Mouse (Mus musculus) embryonic facial prominence, embryonic 13.5 days (tissue): Measurements from ENCODE around the gene Tcte1. TPM values are rescaled to one million over a fixed set of nuclear protein-coding genes. Genes with fewer than 3 reads are reported as not detected.
A peak's percentile ranks its signal among the peaks of the same experiment; 100 is the strongest.

Experiments used
- ATAC-seq: fragments of 200-750 bp; cut with Nextera tagmentation; 2 replicates; pipeline ENCODE4 v1.8.0; 2017; ENCODE audit warnings: low read depth; ENCODE audit not compliant: insufficient number of reproducible peaks, insufficient read depth, low FRiP score, low TSS enrichment
- H3K27ac ChIP-seq: fragments of 300-500 bp; sonication (generic); 2 replicates; pipeline ENCODE4 v1.5.1; 2015; ENCODE audit warnings: moderate library complexity, mild to moderate bottlenecking, inconsistent platforms
- H3K27me3 ChIP-seq: fragments of 300-500 bp; sonication (generic); 2 replicates; pipeline ENCODE4 v1.6.1; 2015; ENCODE audit warnings: mild to moderate bottlenecking, inconsistent platforms
- H3K36me3 ChIP-seq: fragments of 300-500 bp; sonication (generic); 2 replicates; pipeline ENCODE4 v1.6.1; 2015; ENCODE audit warnings: mild to moderate bottlenecking, inconsistent platforms
- H3K4me1 ChIP-seq: fragments of 300-500 bp; sonication (generic); 2 replicates; pipeline ENCODE4 v1.6.1; 2015; ENCODE audit warnings: inconsistent platforms
- H3K4me2 ChIP-seq: fragments of 300-500 bp; sonication (generic); 2 replicates; pipeline ENCODE4 v1.6.1; 2015; ENCODE audit warnings: moderate library complexity, mild to moderate bottlenecking, inconsistent platforms
- H3K4me3 ChIP-seq: fragments of 300-500 bp; sonication (generic); 2 replicates; pipeline ENCODE4 v1.5.1; 2015; ENCODE audit warnings: mild to moderate bottlenecking, inconsistent platforms
- H3K9ac ChIP-seq: fragments of 300-500 bp; sonication (generic); 2 replicates; pipeline ENCODE4 v1.6.1; 2015; ENCODE audit warnings: mild to moderate bottlenecking, inconsistent platforms
- H3K9me3 ChIP-seq: fragments of 300-500 bp; sonication (generic); 2 replicates; pipeline ENCODE4 v1.6.1; 2016; ENCODE audit warnings: inconsistent platforms
- WGBS: fragments of 180-500 bp; shearing (Covaris S2); methylation state at CpG from one replicate; pipeline ENCODE4 v1.1.7; 2015; ENCODE audit warnings: mixed read lengths; 5-methylcytosine and 5-hydroxymethylcytosine counted together
- polyA plus RNA-seq: library from polyadenylated mRNA; unstranded; fragments of >200 nt; fragmentation: Nextera tagmentation; extraction: Ambion mirVana; gene quantifications from 2 replicates; pipeline ENCODE4 v1.2.1, GENCODE M21; 2015

Tcte1 gene
- polyA plus RNA-seq, 1 experiment from 2014 or later: 1.0 TPM

GRCm38 (mm10) chr17:45568990-45569389, 45.8 kb downstream of the Tcte1 start:
- Histone ChIP-seq H3K4me1 (peaks cover 49% of the 10 kb centered on the region), H3K9me3 (no peaks in the 10 kb centered on the region), H3K4me3 (no peak overlapping the region), H3K36me3 (peaks cover 70% of the 10 kb centered on the region), H3K27me3 (no peaks in the 10 kb centered on the region), H3K27ac (no peak overlapping the region), H3K9ac (no peak overlapping the region), H3K4me2 (no peak overlapping the region)
- WGBS: 83% methylated on average over 12 of the region's 12 CpGs
- ATAC-seq: no peak

DNA sequence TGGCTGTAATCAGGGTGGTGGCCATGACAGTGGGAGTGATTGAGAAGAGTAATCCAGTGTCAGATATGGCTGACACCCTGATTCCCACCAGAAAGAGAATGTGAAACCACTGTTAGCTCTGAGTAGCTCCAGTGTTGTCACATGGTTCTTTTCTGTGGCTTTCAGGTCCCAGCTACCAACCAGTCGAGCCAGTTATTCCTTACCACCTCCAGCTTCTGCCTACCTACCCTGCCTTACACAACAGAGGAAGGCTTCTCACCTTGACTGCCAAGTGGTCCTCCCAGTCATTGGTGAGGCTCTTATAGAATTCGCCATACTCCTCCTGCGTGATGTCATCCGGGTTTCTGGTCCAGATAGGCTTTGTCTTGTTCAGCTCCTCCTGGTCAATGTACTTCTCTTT, 46.8 kb downstream of the Tcte1 start:
- no peaks in the 10 kb centered on the region for H3K9me3 ChIP-seq
- H3K9ac ChIP-seq: peak overlapping the region; percentile 22; the same call in 1 of the 2 replicates
- no peak overlapping the region for H3K4me2 ChIP-seq
- peaks cover 69% of the 10 kb centered on the region for H3K36me3 ChIP-seq
- 81% methylated on average over 4 of the region's 4 CpGs for WGBS
- H3K4me1 ChIP-seq: peaks cover 51% of the 10 kb centered on the region
- H3K27me3 ChIP-seq: no peaks in the 10 kb centered on the region
- peak overlapping the region; percentile 3; the same call in 1 of the 2 replicates for H3K4me3 ChIP-seq
- no peak for ATAC-seq
- no peak overlapping the region for H3K27ac ChIP-seq

GRCm38 (mm10) chr17:45572103-45573086, 49.2 kb downstream of the Tcte1 start:
- Histone ChIP-seq H3K4me3 (peak overlapping the region; percentile 99), H3K9ac (peak overlapping the region; percentile 100), H3K27me3 (no peaks in the 10 kb centered on the region), H3K27ac (peak overlapping the region; percentile 98), H3K36me3 (peaks cover 46% of the 10 kb centered on the region), H3K9me3 (no peaks in the 10 kb centered on the region), H3K4me1 (peaks cover 30% of the 10 kb centered on the region), H3K4me2 (peak overlapping the region; percentile 82)
- ATAC-seq: peak; percentile 48
- under 1% methylated on average over 57 of the region's 57 CpGs for WGBS

DNA sequence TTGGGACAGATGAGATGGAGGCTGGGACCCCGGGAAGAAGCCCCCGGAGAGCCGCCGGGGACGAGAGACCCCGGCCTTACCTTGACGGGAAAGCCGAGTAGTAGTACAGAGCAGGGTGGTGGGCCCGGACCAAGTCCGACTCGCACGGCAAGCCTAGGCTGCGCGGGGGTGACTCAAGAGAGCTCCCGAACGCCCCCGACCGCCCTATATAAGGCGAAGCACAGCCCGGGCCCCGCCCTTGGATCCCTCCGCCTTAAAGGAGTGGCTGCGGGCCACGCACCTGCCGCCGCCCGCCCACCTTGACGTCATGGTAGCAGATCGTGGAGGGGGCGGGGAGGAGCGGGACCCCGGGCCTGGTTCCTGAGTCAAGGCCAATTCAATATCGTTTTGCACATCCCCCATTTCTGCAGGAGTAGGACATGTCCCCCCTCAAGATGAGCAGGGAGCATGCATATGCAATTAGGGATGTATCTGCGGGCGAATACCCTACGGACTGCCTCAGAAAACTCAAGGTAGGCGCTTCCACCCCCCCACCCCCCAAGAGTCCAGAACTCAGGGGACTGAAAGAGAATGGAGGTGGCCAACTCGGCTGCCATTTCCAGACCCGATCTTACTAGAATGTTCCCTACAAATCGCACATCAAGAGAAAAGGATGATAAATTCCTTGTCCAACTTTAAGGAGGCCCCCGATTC, 50.0 kb downstream of the Tcte1 start, which contains the start of gene Hsp90ab1:
TSS of gene Hsp90ab1 (minus strand) at position 185 of the 693 bp plus-strand sequence.
- no peaks in the 10 kb centered on the region for H3K27me3 ChIP-seq
- WGBS: under 1% methylated on average over 41 of the region's 41 CpGs
- H3K4me1 ChIP-seq: peaks cover 28% of the 10 kb centered on the region
- peak within 1 kb of the TSS; percentile 98 for H3K27ac ChIP-seq
- peak; percentile 85 for ATAC-seq
- H3K4me3 ChIP-seq: peak within 1 kb of the TSS; percentile 99
- peaks cover 37% of the 10 kb centered on the region for H3K36me3 ChIP-seq
- peak within 1 kb of the TSS; percentile 82 for H3K4me2 ChIP-seq
- peak within 1 kb of the TSS; percentile 100 for H3K9ac ChIP-seq
- no peaks in the 10 kb centered on the region for H3K9me3 ChIP-seq

DNA sequence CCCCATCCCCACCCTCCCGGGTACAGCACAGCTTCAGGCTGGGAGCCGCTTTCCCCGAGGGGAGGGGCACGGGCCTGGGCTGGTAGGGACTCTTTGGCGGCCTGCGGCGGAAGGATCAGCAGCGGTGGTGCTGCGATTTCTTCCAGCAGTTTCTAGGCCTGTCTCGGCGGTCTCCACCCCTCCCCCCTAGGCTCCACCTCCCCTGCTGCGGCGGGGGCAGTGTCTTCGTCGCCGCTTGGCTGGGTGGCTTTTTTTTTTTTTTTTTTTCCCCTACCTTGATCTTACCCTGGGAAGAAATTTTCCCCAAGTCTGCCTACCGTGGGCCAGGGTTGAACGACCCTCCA, 50.5 kb downstream of the Tcte1 start:
- Histone ChIP-seq H3K36me3 (peaks cover 32% of the 10 kb centered on the region), H3K27ac (peak overlapping the region; percentile 98), H3K4me1 (peaks cover 28% of the 10 kb centered on the region), H3K9ac (peak overlapping the region; percentile 100), H3K4me2 (peak overlapping the region; percentile 82), H3K9me3 (no peaks in the 10 kb centered on the region), H3K27me3 (no peaks in the 10 kb centered on the region), H3K4me3 (peak overlapping the region; percentile 99)
- peak; percentile 54 for ATAC-seq
- under 1% methylated on average over 18 of the region's 18 CpGs for WGBS

GRCm38 (mm10) chr17:45574129-45574761, 51.0 kb downstream of the Tcte1 start:
- H3K27me3 ChIP-seq: no peaks in the 10 kb centered on the region
- no peaks in the 10 kb centered on the region for H3K9me3 ChIP-seq
- peak; percentile 39 for ATAC-seq
- WGBS: 3% methylated on average over 17 of the region's 17 CpGs
- peak overlapping the region; percentile 100 for H3K9ac ChIP-seq
- peak overlapping the region; percentile 82 for H3K4me2 ChIP-seq
- H3K36me3 ChIP-seq: peaks cover 27% of the 10 kb centered on the region
- H3K4me1 ChIP-seq: peaks cover 28% of the 10 kb centered on the region
- peak overlapping the region; percentile 98 for H3K27ac ChIP-seq
- H3K4me3 ChIP-seq: peak overlapping the region; percentile 99

DNA sequence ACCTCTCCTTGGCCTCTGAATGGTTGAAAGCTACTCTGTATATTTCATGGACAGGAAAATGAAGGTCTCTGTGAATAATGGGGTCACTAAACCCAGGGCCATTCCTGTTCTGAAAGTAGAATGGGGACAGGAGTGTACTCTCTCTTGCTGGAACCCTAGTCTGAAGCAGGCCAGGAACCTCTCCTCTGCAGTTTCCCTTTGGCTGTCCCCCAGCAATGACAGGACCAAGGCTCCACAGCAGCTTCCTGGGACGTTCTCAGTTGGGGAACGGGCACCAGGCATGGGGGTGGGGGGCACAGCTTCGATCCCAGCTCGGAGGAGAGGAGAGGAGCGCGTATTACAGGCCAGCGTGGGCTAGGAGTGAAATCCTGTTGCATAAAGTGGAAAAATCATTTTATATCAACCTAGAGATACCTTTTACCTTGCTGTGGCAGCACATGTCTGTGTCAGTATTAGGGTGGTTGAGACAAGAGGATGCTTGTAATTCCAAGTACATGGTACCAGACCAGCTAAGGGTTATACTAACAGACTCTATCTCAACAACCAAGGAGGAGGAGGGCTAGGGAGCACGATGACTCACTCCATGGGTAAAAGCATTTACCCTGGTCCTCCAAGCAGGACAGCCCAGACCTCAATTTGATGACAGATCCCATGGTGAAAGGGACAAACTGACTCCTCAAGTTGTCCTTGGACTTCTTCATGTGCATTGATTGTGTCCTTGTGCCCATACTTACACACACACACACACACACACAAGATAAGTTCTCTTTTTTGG, 52.1 kb downstream of the Tcte1 start:
- H3K27me3 ChIP-seq: no peaks in the 10 kb centered on the region
- H3K4me1 ChIP-seq: peaks cover 25% of the 10 kb centered on the region
- no peak overlapping the region for H3K4me3 ChIP-seq
- H3K9ac ChIP-seq: no peak overlapping the region
- peak overlapping the region; percentile 98; the same call in 1 of the 2 replicates for H3K27ac ChIP-seq
- H3K4me2 ChIP-seq: no peak overlapping the region
- no peak for ATAC-seq
- 87% methylated on average over 8 of the region's 8 CpGs for WGBS
- peaks cover 16% of the 10 kb centered on the region for H3K36me3 ChIP-seq
- H3K9me3 ChIP-seq: no peaks in the 10 kb centered on the region

DNA sequence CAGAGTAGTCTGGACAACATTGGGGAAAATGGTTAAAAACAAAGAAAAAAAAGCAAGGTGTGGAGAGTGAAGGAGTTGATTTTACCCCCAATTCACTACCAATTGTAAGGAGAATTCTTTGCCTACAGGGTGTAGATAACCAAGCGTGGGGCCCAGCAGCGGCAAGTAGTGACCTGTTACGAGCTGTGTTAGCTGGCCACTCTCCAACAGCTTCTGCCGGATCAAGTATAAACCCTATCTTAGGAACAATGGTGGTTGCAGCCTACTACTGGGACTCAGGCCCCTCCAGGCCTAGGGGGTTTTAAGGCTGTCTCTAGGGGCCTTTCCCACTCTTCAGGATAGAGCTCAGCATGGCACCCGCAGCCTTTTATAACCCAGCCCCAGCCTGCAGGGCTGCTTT, 55.0 kb downstream of the Tcte1 start:
- H3K4me2 ChIP-seq: no peak overlapping the region
- no peaks in the 10 kb centered on the region for H3K27me3 ChIP-seq
- ATAC-seq: no peak
- H3K4me1 ChIP-seq: peaks cover 19% of the 10 kb centered on the region
- H3K27ac ChIP-seq: peak overlapping the region; percentile 62
- H3K9ac ChIP-seq: no peak overlapping the region
- no peaks in the 10 kb centered on the region for H3K36me3 ChIP-seq
- WGBS: 54% methylated on average over 5 of the region's 5 CpGs
- no peak overlapping the region for H3K4me3 ChIP-seq
- H3K9me3 ChIP-seq: no peaks in the 10 kb centered on the region

DNA sequence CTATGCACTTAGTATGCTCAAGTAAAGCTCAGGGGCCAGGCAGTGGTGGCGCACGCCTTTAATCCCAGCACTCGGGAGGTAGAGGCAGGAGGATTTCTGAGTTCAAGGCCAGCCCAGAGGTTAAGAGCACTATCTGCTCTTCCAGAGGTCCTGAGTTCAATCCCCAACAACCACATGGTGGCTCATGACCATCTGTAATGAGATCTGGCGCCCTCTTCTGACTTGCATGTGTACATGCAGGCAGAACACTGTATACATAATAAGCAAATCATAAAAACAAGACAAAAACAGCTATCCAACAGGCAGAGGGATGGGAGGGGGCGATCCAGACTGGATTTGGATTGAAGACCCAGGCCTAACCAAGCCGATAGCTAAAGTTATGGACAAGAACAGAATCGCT, 55.6 kb downstream of the Tcte1 start:
- H3K4me2 ChIP-seq: no peak overlapping the region
- H3K9ac ChIP-seq: no peak overlapping the region
- H3K27me3 ChIP-seq: no peaks in the 10 kb centered on the region
- H3K9me3 ChIP-seq: no peaks in the 10 kb centered on the region
- peak overlapping the region; percentile 62 for H3K27ac ChIP-seq
- 74% methylated on average over 7 of the region's 7 CpGs for WGBS
- no peaks in the 10 kb centered on the region for H3K36me3 ChIP-seq
- no peak for ATAC-seq
- no peak overlapping the region for H3K4me3 ChIP-seq
- H3K4me1 ChIP-seq: peaks cover 19% of the 10 kb centered on the region

GRCm38 (mm10) chr17:45579554-45579953, 56.3 kb downstream of the Tcte1 start:
- no peaks in the 10 kb centered on the region for H3K9me3 ChIP-seq
- no peak overlapping the region for H3K9ac ChIP-seq
- WGBS: 68% methylated on average over 4 of the region's 4 CpGs
- peaks cover 19% of the 10 kb centered on the region for H3K4me1 ChIP-seq
- H3K36me3 ChIP-seq: no peaks in the 10 kb centered on the region
- no peak overlapping the region for H3K27ac ChIP-seq
- no peak overlapping the region for H3K4me3 ChIP-seq
- H3K4me2 ChIP-seq: no peak overlapping the region
- no peak for ATAC-seq
- no peaks in the 10 kb centered on the region for H3K27me3 ChIP-seq
